Mouse (Mus musculus): ENCODE measurements at regions not wholly inside any gene's neighbourhood (a gene's known extent, or its start where the extent isn't known, plus 50 kb on each side); places are given as distances from the start of the nearest gene placed in this dataset.

DNA sequence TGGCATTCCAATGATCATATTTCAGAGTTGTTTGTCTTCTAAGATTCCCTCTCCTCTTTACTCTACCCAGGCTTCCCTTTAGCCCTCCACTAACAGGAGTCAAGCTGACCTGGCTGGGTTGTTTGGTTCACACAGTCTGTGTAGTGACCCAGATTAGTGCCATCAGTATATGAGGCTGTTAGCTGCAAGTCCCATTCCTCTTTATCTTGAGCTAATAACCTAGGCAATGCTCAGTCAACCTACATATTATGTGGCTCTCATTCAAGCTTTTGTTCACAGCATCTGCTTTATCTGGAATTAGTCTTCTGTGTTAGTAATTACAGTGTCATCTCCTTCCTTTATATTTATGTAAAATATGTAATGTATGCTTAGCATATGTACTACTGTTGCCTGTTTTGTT is 490.1 kb upstream of the Syt1 start:
- ATAC-seq (ENCODE audit: low FRiP score): no peak

DNA sequence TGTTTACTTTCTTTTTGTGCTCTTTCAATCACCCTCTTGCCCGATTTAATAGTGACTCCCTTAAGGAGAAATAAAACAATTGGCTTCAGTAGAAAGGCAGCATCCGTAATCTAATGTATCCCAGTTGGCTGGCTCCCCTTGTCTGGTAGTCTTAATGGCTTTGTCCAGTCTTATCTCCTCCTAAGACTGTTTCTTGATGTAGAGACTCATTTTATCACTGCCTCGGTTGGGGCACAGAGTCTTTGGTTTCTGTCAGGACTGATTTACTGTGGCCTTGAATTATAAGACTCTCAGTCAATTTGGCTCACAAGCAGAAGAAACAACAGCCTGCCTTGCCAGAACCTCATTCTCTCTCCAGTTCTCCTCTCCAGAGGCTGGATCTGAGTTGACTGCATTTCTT is 487.5 kb upstream of the Syt1 start:
- 78% methylated on average over 3 of the region's 3 CpGs for WGBS
- Histone ChIP-seq H3K9me3 (ENCODE audit: control insufficient read depth, low read length) (no peaks in the 10 kb centered on the region), H3K4me1 (replicated peaks; ENCODE audit: control insufficient read depth, insufficient read depth, low read length) (no peaks in the 10 kb centered on the region), H3K9ac (ENCODE audit: low read depth, low read length) (no peak overlapping the region), H3K27me3 (ENCODE audit: control insufficient read depth, insufficient read depth, low read length) (no peaks in the 10 kb centered on the region), H3K4me2 (replicated peaks; ENCODE audit: low read depth, low read length) (no peak overlapping the region), H3K36me3 (ENCODE audit: control insufficient read depth, insufficient read depth, low read length) (no peaks in the 10 kb centered on the region), H3K4me3 (ENCODE audit: low read depth, low read length) (no peak overlapping the region), H3K27ac (ENCODE audit: low read depth, low read length) (no peak overlapping the region)
- DNase-seq (ENCODE audit: low spot score) (no peak), ATAC-seq (ENCODE audit: low FRiP score) (no peak)

More for the DNA sequence above, 490.1 kb upstream of the Syt1 start:
- no peaks in the 10 kb centered on the region for H3K36me3 ChIP-seq (ENCODE audit: control insufficient read depth, insufficient read depth, low read length)
- no peaks in the 10 kb centered on the region for H3K4me1 ChIP-seq (replicated peaks; ENCODE audit: control insufficient read depth, insufficient read depth, low read length)
- DNase-seq (ENCODE audit: low spot score): no peak
- H3K27me3 ChIP-seq (ENCODE audit: control insufficient read depth, insufficient read depth, low read length): no peaks in the 10 kb centered on the region
- H3K4me3 ChIP-seq (ENCODE audit: low read depth, low read length): no peak overlapping the region
- H3K9ac ChIP-seq (ENCODE audit: low read depth, low read length): no peak overlapping the region
- H3K4me2 ChIP-seq (replicated peaks; ENCODE audit: low read depth, low read length): no peak overlapping the region
- H3K27ac ChIP-seq (ENCODE audit: low read depth, low read length): no peak overlapping the region
- H3K9me3 ChIP-seq (ENCODE audit: control insufficient read depth, low read length): no peaks in the 10 kb centered on the region

GRCm38 (mm10) chr10:109496161-109496560 is 485.4 kb upstream of the Syt1 start:
- H3K4me3 ChIP-seq (ENCODE audit: low read depth, low read length): no peak overlapping the region
- no peak overlapping the region for H3K4me2 ChIP-seq (replicated peaks; ENCODE audit: low read depth, low read length)
- H3K27ac ChIP-seq (ENCODE audit: low read depth, low read length): no peak overlapping the region
- no peak overlapping the region for H3K9ac ChIP-seq (ENCODE audit: low read depth, low read length)
- ATAC-seq (ENCODE audit: low FRiP score): peak; percentile 35; the same call in 1 of the 2 replicates
- no peaks in the 10 kb centered on the region for H3K9me3 ChIP-seq (ENCODE audit: control insufficient read depth, low read length)
- peak; percentile 26 for DNase-seq (ENCODE audit: low spot score)
- H3K4me1 ChIP-seq (replicated peaks; ENCODE audit: control insufficient read depth, insufficient read depth, low read length): no peaks in the 10 kb centered on the region
- WGBS: 84% methylated on average over 10 of the region's 10 CpGs
- H3K36me3 ChIP-seq (ENCODE audit: control insufficient read depth, insufficient read depth, low read length): no peaks in the 10 kb centered on the region
- H3K27me3 ChIP-seq (ENCODE audit: control insufficient read depth, insufficient read depth, low read length): no peaks in the 10 kb centered on the region

DNA sequence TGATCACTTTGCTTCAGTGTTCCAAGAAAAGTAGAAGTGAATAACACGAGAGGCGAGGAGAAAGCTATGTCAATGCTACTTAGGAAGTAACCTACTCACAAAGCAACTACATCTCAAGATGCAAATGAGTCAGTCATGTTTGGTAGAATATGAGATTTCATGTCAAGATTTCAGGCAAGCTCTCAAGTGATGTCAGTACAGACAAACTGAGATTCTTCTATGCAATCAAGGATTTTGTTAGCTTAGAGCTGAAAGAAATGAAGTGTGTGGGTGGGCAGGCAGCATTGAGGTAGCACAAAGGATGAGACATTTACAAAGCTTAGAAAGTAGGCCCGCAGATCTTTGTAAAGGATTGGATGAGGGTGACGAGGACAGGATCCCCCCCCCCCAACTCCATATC is 480.0 kb upstream of the Syt1 start:
- Histone ChIP-seq H3K9ac (ENCODE audit: low read depth, low read length) (no peak overlapping the region), H3K4me1 (replicated peaks; ENCODE audit: control insufficient read depth, insufficient read depth, low read length) (no peaks in the 10 kb centered on the region), H3K36me3 (ENCODE audit: control insufficient read depth, insufficient read depth, low read length) (no peaks in the 10 kb centered on the region), H3K9me3 (ENCODE audit: control insufficient read depth, low read length) (no peaks in the 10 kb centered on the region), H3K27me3 (ENCODE audit: control insufficient read depth, insufficient read depth, low read length) (no peaks in the 10 kb centered on the region), H3K4me2 (replicated peaks; ENCODE audit: low read depth, low read length) (no peak overlapping the region), H3K27ac (ENCODE audit: low read depth, low read length) (no peak overlapping the region), H3K4me3 (ENCODE audit: low read depth, low read length) (no peak overlapping the region)
- WGBS: 78% methylated on average over 4 of the region's 4 CpGs
- DNase-seq (ENCODE audit: low spot score): no peak
- no peak for ATAC-seq (ENCODE audit: low FRiP score)

DNA sequence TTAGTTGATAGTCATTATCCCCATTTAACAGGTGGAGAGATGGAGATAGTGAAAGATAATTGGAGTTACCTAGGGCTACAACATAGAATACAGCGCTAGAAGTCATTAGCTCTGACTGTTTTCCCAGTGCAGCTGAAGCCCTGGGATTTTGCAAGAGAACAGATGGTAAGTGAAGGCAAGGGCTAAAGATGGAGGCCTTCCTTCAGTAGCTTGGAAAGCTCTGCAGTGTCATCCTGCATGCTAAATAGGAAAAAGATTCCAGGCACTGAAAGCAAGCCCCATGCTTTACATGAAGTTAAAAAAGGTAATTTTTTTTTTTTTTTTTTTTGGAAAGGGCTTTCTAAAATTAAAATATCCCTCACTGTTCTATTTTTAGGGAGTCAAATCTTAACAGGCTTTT is 477.2 kb upstream of the Syt1 start:
- Histone ChIP-seq H3K9me3 (ENCODE audit: control insufficient read depth, low read length) (no peaks in the 10 kb centered on the region), H3K4me3 (ENCODE audit: low read depth, low read length) (no peak overlapping the region), H3K4me1 (replicated peaks; ENCODE audit: control insufficient read depth, insufficient read depth, low read length) (no peaks in the 10 kb centered on the region), H3K27me3 (ENCODE audit: control insufficient read depth, insufficient read depth, low read length) (no peaks in the 10 kb centered on the region), H3K4me2 (replicated peaks; ENCODE audit: low read depth, low read length) (no peak overlapping the region), H3K27ac (ENCODE audit: low read depth, low read length) (no peak overlapping the region), H3K36me3 (ENCODE audit: control insufficient read depth, insufficient read depth, low read length) (no peaks in the 10 kb centered on the region), H3K9ac (ENCODE audit: low read depth, low read length) (no peak overlapping the region)
- DNase-seq (ENCODE audit: low spot score): no peak
- WGBS: 90% methylated on average over 1 of the region's 1 CpGs
- no peak for ATAC-seq (ENCODE audit: low FRiP score)

GRCm38 (mm10) chr10:109486917-109487604 is 476.3 kb upstream of the Syt1 start:
- H3K9ac ChIP-seq (ENCODE audit: low read depth, low read length): no peak overlapping the region
- DNase-seq (ENCODE audit: low spot score): no peak
- no peaks in the 10 kb centered on the region for H3K4me1 ChIP-seq (replicated peaks; ENCODE audit: control insufficient read depth, insufficient read depth, low read length)
- ATAC-seq (ENCODE audit: low FRiP score): no peak
- WGBS: 87% methylated on average over 7 of the region's 7 CpGs
- no peak overlapping the region for H3K27ac ChIP-seq (ENCODE audit: low read depth, low read length)
- no peaks in the 10 kb centered on the region for H3K36me3 ChIP-seq (ENCODE audit: control insufficient read depth, insufficient read depth, low read length)
- no peak overlapping the region for H3K4me2 ChIP-seq (replicated peaks; ENCODE audit: low read depth, low read length)
- no peak overlapping the region for H3K4me3 ChIP-seq (ENCODE audit: low read depth, low read length)
- H3K9me3 ChIP-seq (ENCODE audit: control insufficient read depth, low read length): no peaks in the 10 kb centered on the region
- H3K27me3 ChIP-seq (ENCODE audit: control insufficient read depth, insufficient read depth, low read length): no peaks in the 10 kb centered on the region

GRCm38 (mm10) chr10:109480551-109480950 is 469.8 kb upstream of the Syt1 start:
- Histone ChIP-seq H3K4me2 (replicated peaks; ENCODE audit: low read depth, low read length) (no peak overlapping the region), H3K4me1 (replicated peaks; ENCODE audit: control insufficient read depth, insufficient read depth, low read length) (no peaks in the 10 kb centered on the region), H3K4me3 (ENCODE audit: low read depth, low read length) (no peak overlapping the region), H3K27me3 (ENCODE audit: control insufficient read depth, insufficient read depth, low read length) (no peaks in the 10 kb centered on the region), H3K9ac (ENCODE audit: low read depth, low read length) (no peak overlapping the region), H3K27ac (ENCODE audit: low read depth, low read length) (no peak overlapping the region), H3K36me3 (ENCODE audit: control insufficient read depth, insufficient read depth, low read length) (no peaks in the 10 kb centered on the region), H3K9me3 (ENCODE audit: control insufficient read depth, low read length) (no peaks in the 10 kb centered on the region)
- ATAC-seq (ENCODE audit: low FRiP score) (no peak), DNase-seq (ENCODE audit: low spot score) (no peak)

GRCm38 (mm10) chr10:109479941-109480340 is 469.2 kb upstream of the Syt1 start:
- H3K4me1 ChIP-seq (replicated peaks; ENCODE audit: control insufficient read depth, insufficient read depth, low read length): no peaks in the 10 kb centered on the region
- H3K4me2 ChIP-seq (replicated peaks; ENCODE audit: low read depth, low read length): no peak overlapping the region
- ATAC-seq (ENCODE audit: low FRiP score) (0 out of 2 replicates have a peak, but pooled peaks have one; percentile 14), DNase-seq (ENCODE audit: low spot score) (no peak)
- 83% methylated on average over 5 of the region's 5 CpGs for WGBS
- H3K4me3 ChIP-seq (ENCODE audit: low read depth, low read length): no peak overlapping the region
- no peak overlapping the region for H3K9ac ChIP-seq (ENCODE audit: low read depth, low read length)
- no peaks in the 10 kb centered on the region for H3K27me3 ChIP-seq (ENCODE audit: control insufficient read depth, insufficient read depth, low read length)
- no peak overlapping the region for H3K27ac ChIP-seq (ENCODE audit: low read depth, low read length)
- no peaks in the 10 kb centered on the region for H3K36me3 ChIP-seq (ENCODE audit: control insufficient read depth, insufficient read depth, low read length)
- no peaks in the 10 kb centered on the region for H3K9me3 ChIP-seq (ENCODE audit: control insufficient read depth, low read length)

DNA sequence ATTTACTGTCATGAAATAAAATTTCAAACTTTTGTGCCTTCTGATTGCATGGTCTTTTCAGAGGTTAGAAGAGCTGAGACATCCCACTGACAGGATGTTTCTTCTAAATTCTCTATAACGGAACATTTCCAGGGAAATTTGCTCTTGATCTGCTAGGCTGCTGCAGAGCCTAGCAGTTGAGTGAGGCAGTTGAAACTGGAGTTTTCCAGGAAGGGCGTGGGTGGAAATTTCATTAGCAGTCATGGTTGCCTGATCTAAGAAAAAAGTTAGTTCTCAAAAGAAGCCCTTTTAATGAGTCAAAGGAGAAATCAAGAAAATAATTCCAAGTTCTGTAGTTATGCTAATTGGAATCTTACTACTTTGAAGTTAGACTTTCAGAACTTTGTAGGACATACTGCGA is 455.7 kb upstream of the Syt1 start:
- DNase-seq (ENCODE audit: low spot score) (no peak), ATAC-seq (ENCODE audit: low FRiP score) (no peak)
- Histone ChIP-seq H3K27me3 (ENCODE audit: control insufficient read depth, insufficient read depth, low read length) (no peaks in the 10 kb centered on the region), H3K4me1 (replicated peaks; ENCODE audit: control insufficient read depth, insufficient read depth, low read length) (no peaks in the 10 kb centered on the region), H3K9me3 (ENCODE audit: control insufficient read depth, low read length) (no peaks in the 10 kb centered on the region), H3K4me3 (ENCODE audit: low read depth, low read length) (no peak overlapping the region), H3K9ac (ENCODE audit: low read depth, low read length) (no peak overlapping the region), H3K36me3 (ENCODE audit: control insufficient read depth, insufficient read depth, low read length) (no peaks in the 10 kb centered on the region), H3K4me2 (replicated peaks; ENCODE audit: low read depth, low read length) (no peak overlapping the region), H3K27ac (ENCODE audit: low read depth, low read length) (no peak overlapping the region)
- WGBS: 84% methylated on average over 3 of the region's 3 CpGs

All from hindbrain, embryonic 11.5 days (tissue).